Mouse (Mus musculus) cortical plate, adult 2 months (tissue): ENCODE results near the gene Slc10a7.

Source experiments
- CTCF ChIP-seq: fragments of 200-500 bp; IDR thresholded peaks from 2 replicates; pipeline ENCODE4 v1.5.1; 2011; ENCODE audit warnings: mild to moderate bottlenecking, control low read depth, low read length; ENCODE audit not compliant: insufficient read depth; ENCODE audit errors: extremely low read depth
- POLR2A ChIP-seq: fragments of 200-500 bp; IDR thresholded peaks from 2 replicates; pipeline ENCODE4 v1.6.1; 2011; ENCODE audit warnings: mild to moderate bottlenecking, low read length, control low read depth; ENCODE audit not compliant: insufficient read depth; ENCODE audit errors: extremely low read depth

GRCm38 (mm10) chr8:78770584-78770983, 261.4 kb downstream of the Slc10a7 start:
- TF ChIP-seq CTCF (no peak), POLR2A (no peak)
